Comparison of ENCODE assay signal across 20 mouse cellular contexts in genomic region chr10:101856115-101856514, GRCm38 (mm10).
"Had no signal": no experiment of that assay in that cellular context is flagged by ENCODE, and none has a peak within 500 bp of the region (broad histone marks: within the 10 kb centered on the region; RNA-seq: fewer than 3 reads in every experiment).

No protein-coding gene starts in this region.

- H3K4me2 ChIP-seq: kidney, embryonic 15.5 days; liver, embryonic 13.5 days; midbrain, embryonic 15.5 days; neural tube, embryonic 12.5 days had no signal

- H3K36me3 ChIP-seq: kidney, embryonic 15.5 days; liver, embryonic 13.5 days; midbrain, embryonic 15.5 days; neural tube, embryonic 12.5 days had no signal

- H3K9me3 ChIP-seq: kidney, embryonic 15.5 days; liver, embryonic 13.5 days; midbrain, embryonic 15.5 days; neural tube, embryonic 12.5 days had no signal

- H3K4me3 ChIP-seq: kidney, embryonic 15.5 days; left cerebral cortex, adult 2 months; liver, embryonic 13.5 days; midbrain, embryonic 15.5 days; neural tube, embryonic 12.5 days had no signal

- DNase-seq: kidney, adult 8-10 months; kidney, postnatal 10 days; kidney, postnatal 36 days; layer of hippocampus, postnatal 36 days; liver, embryonic 13.5 days; lung, adult 2 months; lung, postnatal 14 days; lung, postnatal 4 days; right cerebral cortex, adult 18-20 months; right cerebral cortex, postnatal 14 days; right cerebral cortex, postnatal 4 days; thymus, adult 2 months; thymus, postnatal 14 days; thymus, postnatal 4 days had no signal

- H3K27ac ChIP-seq: kidney, embryonic 15.5 days; left cerebral cortex, adult 2 months; liver, embryonic 13.5 days; midbrain, embryonic 15.5 days; neural tube, embryonic 12.5 days; stomach, postnatal 0 days had no signal

- H3K27me3 ChIP-seq: kidney, embryonic 15.5 days; liver, embryonic 13.5 days; midbrain, embryonic 15.5 days; neural tube, embryonic 12.5 days had no signal

- ATAC-seq: intestine, postnatal 0 days; midbrain, embryonic 15.5 days had no signal

- H3K9ac ChIP-seq: kidney, embryonic 15.5 days; liver, embryonic 13.5 days; midbrain, embryonic 15.5 days; neural tube, embryonic 12.5 days had no signal

- H3K4me1 ChIP-seq: kidney, embryonic 15.5 days; liver, embryonic 13.5 days; midbrain, embryonic 15.5 days; neural tube, embryonic 12.5 days had no signal
